Mouse (Mus musculus) heart, embryonic 10.5 days (tissue): Measurements from ENCODE around the gene Chst11. TPM values are rescaled to one million over a fixed set of nuclear protein-coding genes. Genes with fewer than 3 reads are reported as not detected.
"Not testable (repeated sequence)": the region's sequence is repeated elsewhere in the genome, so short reads cannot be mapped to it uniquely, and the experiment has no call there.

Experiments
- DNase-seq: peaks from one replicate; pipeline ENCODE4 v3.0.0-alpha.2; 2017; ENCODE audit warnings: low spot score
- H3K27ac ChIP-seq: fragments of 300-500 bp; sonication (generic); 2 replicates; pipeline ENCODE4 v1.5.1; 2016; ENCODE audit warnings: mild to moderate bottlenecking
- H3K27me3 ChIP-seq: fragments of 300-500 bp; sonication (generic); 2 replicates; pipeline ENCODE4 v1.6.1; 2016; ENCODE audit warnings: mild to moderate bottlenecking; ENCODE audit not compliant: poor library complexity, insufficient read depth, severe bottlenecking
- H3K36me3 ChIP-seq: fragments of 300-500 bp; sonication (generic); 2 replicates; pipeline ENCODE4 v1.6.1; 2016; ENCODE audit warnings: mild to moderate bottlenecking, moderate library complexity
- H3K4me1 ChIP-seq: fragments of 300-500 bp; sonication (generic); 2 replicates; pipeline ENCODE4 v1.6.1; 2016; ENCODE audit warnings: mild to moderate bottlenecking
- H3K4me3 ChIP-seq: fragments of 300-500 bp; sonication (generic); 2 replicates; pipeline ENCODE4 v1.5.1; 2016; ENCODE audit warnings: mild to moderate bottlenecking, moderate library complexity
- H3K9me3 ChIP-seq: fragments of 300-500 bp; sonication (generic); 2 replicates; pipeline ENCODE4 v1.6.1; 2016; ENCODE audit warnings: mild to moderate bottlenecking, moderate library complexity
- WGBS: fragments of 180-500 bp; shearing (Covaris S2); methylation state at CpG from one replicate; pipeline ENCODE4 v1.1.7; 2016; 5-methylcytosine and 5-hydroxymethylcytosine counted together
- polyA plus RNA-seq: library from polyadenylated mRNA; unstranded; fragments of >200 nt; fragmentation: Nextera tagmentation; extraction: Ambion mirVana; gene quantifications from 2 replicates; pipeline ENCODE4 v1.2.1, GENCODE M21; 2016

Gene Chst11
- polyA plus RNA-seq, 1 experiment from 2014 or later = 1.2 TPM

DNA sequence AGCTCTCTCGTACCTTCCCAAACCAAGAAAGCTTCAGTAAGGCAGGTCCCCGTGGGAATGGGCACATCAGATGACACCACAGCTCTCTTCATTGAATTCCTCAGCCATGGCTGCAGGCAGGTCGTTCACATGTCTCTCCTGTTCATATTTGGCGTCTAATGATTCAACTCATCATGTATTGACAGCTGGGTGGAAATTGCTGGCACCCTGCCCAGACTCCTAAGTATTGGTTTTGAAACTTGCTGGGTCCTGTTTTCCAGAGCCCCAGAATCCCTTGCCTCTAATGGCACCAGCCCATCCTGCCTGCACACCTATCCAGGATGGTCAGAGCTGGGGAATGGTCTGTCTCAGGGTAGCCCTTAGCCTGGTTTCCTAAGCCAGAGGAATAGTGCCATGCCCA lies 127.0 kb downstream of the Chst11 start:
- Histone ChIP-seq H3K27me3 (0 out of 2 replicates have a peak, but pooled peaks cover 5% of the 10 kb centered on the region), H3K27ac (no peak overlapping the region), H3K4me3 (no peak overlapping the region), H3K36me3 (no peaks in the 10 kb centered on the region), H3K4me1 (peaks cover 51% of the 10 kb centered on the region), H3K9me3 (no peaks in the 10 kb centered on the region)
- no peak for DNase-seq
- 87% methylated on average over 4 of the region's 4 CpGs for WGBS

GRCm38 (mm10) chr10:83114564-83114963 lies 129.3 kb downstream of the Chst11 start:
- 0 out of 2 replicates have a peak, but pooled peaks cover 5% of the 10 kb centered on the region for H3K27me3 ChIP-seq

GRCm38 (mm10) chr10:83116889-83117288 lies 131.6 kb downstream of the Chst11 start:
- Histone ChIP-seq H3K4me1 (peaks cover 63% of the 10 kb centered on the region), H3K9me3 (no peaks in the 10 kb centered on the region), H3K27ac (peak overlapping the region; percentile 56; the same call in 1 of the 2 replicates), H3K36me3 (no peaks in the 10 kb centered on the region), H3K4me3 (no peak overlapping the region), H3K27me3 (0 out of 2 replicates have a peak, but pooled peaks cover 5% of the 10 kb centered on the region)
- WGBS = 19% methylated on average over 11 of the region's 11 CpGs
- no peak for DNase-seq

More at GRCm38 (mm10) chr10:83114564-83114963, 129.3 kb downstream of the Chst11 start:
- Histone ChIP-seq H3K4me3 (no peak overlapping the region), H3K4me1 (peaks cover 53% of the 10 kb centered on the region), H3K9me3 (no peaks in the 10 kb centered on the region), H3K36me3 (no peaks in the 10 kb centered on the region), H3K27ac (peak overlapping the region; percentile 11; the same call in 1 of the 2 replicates)
- no peak for DNase-seq
- 81% methylated on average over 5 of the region's 5 CpGs for WGBS

GRCm38 (mm10) chr10:83117851-83118250 lies 132.6 kb downstream of the Chst11 start:
- Histone ChIP-seq H3K9me3 (no peaks in the 10 kb centered on the region), H3K27me3 (0 out of 2 replicates have a peak, but pooled peaks cover 5% of the 10 kb centered on the region), H3K36me3 (no peaks in the 10 kb centered on the region), H3K4me3 (no peak overlapping the region), H3K27ac (no peak overlapping the region; the same call in 1 of the 2 replicates), H3K4me1 (peaks cover 61% of the 10 kb centered on the region)
- 87% methylated on average over 6 of the region's 6 CpGs for WGBS
- DNase-seq = no peak

DNA sequence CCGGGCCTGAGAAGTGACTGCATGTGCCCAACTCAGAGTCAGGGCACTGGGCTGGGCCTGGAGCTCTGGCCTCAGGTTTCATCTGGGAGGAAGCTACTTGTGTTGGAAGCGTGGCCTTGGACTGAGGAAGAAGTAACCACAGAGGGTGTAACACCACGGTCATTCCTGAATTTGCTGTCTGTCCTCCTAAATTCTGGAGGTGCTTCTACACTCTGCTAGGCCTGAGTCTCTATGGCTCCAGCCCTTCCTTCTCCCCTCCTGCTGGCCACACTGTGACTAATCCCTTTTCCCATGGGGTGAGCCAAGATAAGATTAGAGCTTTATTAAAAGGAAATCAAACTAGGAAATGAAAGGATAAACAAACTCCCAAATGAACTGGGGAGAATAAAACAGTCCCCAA lies 133.3 kb downstream of the Chst11 start:
- 53% methylated on average over 3 of the region's 3 CpGs for WGBS
- Histone ChIP-seq H3K27ac (0 out of 2 replicates have a peak overlapping the region, but pooled peaks have one; percentile 0), H3K4me1 (peaks cover 57% of the 10 kb centered on the region)

DNA sequence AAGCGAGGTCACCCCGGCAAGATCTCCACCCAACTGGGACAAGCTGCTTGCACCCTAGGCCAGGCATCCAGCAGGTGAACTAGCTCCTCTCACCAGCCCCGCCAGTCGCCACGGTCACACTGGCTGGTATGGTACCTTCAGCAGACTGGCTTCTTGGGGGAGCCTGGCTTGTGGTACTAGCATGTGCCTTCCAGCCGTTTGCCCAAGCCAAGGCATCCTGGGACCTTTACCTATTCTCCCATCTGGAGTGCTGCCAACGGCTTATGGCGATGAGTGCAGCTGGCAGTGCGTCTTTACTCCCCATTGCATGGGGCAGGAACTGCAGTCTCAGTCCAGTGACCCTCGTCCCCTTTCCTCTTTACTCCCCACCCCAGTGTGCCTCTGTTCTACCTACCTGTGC lies 133.7 kb downstream of the Chst11 start:
- no peaks in the 10 kb centered on the region for H3K9me3 ChIP-seq
- H3K27ac ChIP-seq = 0 out of 2 replicates have a peak overlapping the region, but pooled peaks have one; percentile 0
- peaks cover 57% of the 10 kb centered on the region for H3K4me1 ChIP-seq
- no peak overlapping the region for H3K4me3 ChIP-seq
- DNase-seq = no peak
- H3K27me3 ChIP-seq = 0 out of 2 replicates have a peak, but pooled peaks cover 5% of the 10 kb centered on the region
- no peaks in the 10 kb centered on the region for H3K36me3 ChIP-seq
- 74% methylated on average over 10 of the region's 10 CpGs for WGBS

More for the DNA sequence above, 133.3 kb downstream of the Chst11 start:
- no peak for DNase-seq
- Histone ChIP-seq H3K36me3 (no peaks in the 10 kb centered on the region), H3K9me3 (no peaks in the 10 kb centered on the region), H3K27me3 (0 out of 2 replicates have a peak, but pooled peaks cover 5% of the 10 kb centered on the region), H3K4me3 (no peak overlapping the region)

DNA sequence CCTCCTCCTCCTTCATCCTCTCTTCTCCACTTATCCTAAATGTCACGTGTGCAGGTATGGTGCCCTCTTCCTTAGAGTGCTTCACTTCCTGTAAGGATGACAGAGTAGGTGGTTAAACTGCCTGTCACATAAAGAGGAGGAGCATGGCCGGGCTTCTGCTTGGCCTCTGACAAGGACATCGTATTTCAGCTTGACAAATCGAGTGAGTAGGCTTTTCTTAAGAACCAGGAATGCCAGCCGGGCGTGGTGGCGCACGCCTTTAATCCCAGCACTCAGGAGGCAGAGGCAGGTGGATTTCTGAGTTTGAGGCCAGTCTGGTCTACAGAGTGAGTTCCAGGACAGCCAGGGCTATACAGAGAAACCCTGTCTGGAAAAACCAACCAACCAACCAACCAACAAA lies 134.2 kb downstream of the Chst11 start:
- 82% methylated on average over 8 of the region's 8 CpGs for WGBS
- not testable (repeated sequence) for H3K27ac ChIP-seq, H3K36me3 ChIP-seq, H3K9me3 ChIP-seq, H3K4me3 ChIP-seq, H3K27me3 ChIP-seq, DNase-seq
- H3K4me1 ChIP-seq = peaks cover 56% of the 10 kb centered on the region

- H3K27me3 ChIP-seq = no peaks in the 10 kb centered on the region
- 38% methylated on average over 9 of the region's 9 CpGs for WGBS
These were observed 134.6 kb downstream of the Chst11 start for GRCm38 (mm10) chr10:83119909-83120308.

GRCm38 (mm10) chr10:83120938-83121337 lies 135.6 kb downstream of the Chst11 start:
- H3K9me3 ChIP-seq = no peaks in the 10 kb centered on the region
- peaks cover 44% of the 10 kb centered on the region for H3K4me1 ChIP-seq
- no peaks in the 10 kb centered on the region for H3K36me3 ChIP-seq
- H3K4me3 ChIP-seq = no peak overlapping the region
- no peak for DNase-seq
- no peak overlapping the region for H3K27ac ChIP-seq
- 67% methylated on average over 4 of the region's 4 CpGs for WGBS
- no peaks in the 10 kb centered on the region for H3K27me3 ChIP-seq

More at GRCm38 (mm10) chr10:83119909-83120308, 134.6 kb downstream of the Chst11 start:
- Histone ChIP-seq H3K9me3 (no peaks in the 10 kb centered on the region), H3K4me3 (no peak overlapping the region), H3K27ac (no peak overlapping the region), H3K4me1 (peaks cover 52% of the 10 kb centered on the region), H3K36me3 (no peaks in the 10 kb centered on the region)
- no peak for DNase-seq

DNA sequence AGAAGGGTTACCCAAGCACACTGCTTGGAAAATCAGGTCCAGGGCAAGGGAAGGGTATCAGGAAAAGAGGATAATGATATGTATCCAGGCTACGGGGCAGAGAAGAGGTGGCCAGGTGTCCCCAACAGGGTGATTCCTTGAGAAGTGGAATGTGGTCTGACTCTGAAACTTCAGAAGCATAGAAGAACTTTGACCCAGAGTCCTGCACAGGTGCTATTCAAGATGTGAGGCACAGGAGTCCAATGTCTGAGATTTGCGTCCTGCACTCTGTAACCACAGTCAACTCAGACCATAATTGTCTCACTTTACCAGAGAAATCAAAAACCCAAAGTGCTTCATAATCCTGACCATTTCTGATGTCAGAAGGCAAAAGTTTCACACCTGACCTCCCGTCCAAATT lies 139.3 kb downstream of the Chst11 start:
- H3K27me3 ChIP-seq = no peaks in the 10 kb centered on the region
- H3K9me3 ChIP-seq = no peaks in the 10 kb centered on the region
- no peak for DNase-seq
- H3K36me3 ChIP-seq = no peaks in the 10 kb centered on the region
- H3K27ac ChIP-seq = no peak overlapping the region
- 86% methylated on average over 3 of the region's 3 CpGs for WGBS
- H3K4me3 ChIP-seq = no peak overlapping the region
- H3K4me1 ChIP-seq = peaks cover 27% of the 10 kb centered on the region

DNA sequence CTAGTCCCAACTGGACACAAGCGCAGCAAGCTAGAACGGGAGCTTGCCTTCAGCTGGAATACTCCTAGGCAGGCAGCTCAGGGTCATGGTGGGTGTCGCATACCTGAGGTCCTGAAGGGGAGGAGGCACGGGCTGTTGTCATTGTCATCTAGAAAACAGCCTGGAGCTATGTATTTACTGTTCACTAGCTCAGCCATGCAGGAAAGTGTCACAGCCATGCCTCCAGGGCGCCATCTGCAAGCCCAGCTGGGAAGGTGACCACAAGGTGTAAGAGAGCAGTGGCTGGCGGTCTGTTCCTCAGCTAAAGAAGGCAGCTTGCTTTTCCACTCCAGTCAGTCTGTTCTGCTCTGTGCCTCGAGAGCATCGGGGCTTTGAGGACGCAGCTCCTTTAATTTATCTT lies 141.1 kb downstream of the Chst11 start:
- Histone ChIP-seq H3K4me1 (peaks cover 24% of the 10 kb centered on the region), H3K9me3 (no peaks in the 10 kb centered on the region), H3K27me3 (no peaks in the 10 kb centered on the region), H3K4me3 (no peak overlapping the region), H3K27ac (no peak overlapping the region), H3K36me3 (no peaks in the 10 kb centered on the region)
- WGBS = 70% methylated on average over 9 of the region's 9 CpGs
- no peak for DNase-seq

GRCm38 (mm10) chr10:83128435-83128834 lies 143.1 kb downstream of the Chst11 start:
- Histone ChIP-seq H3K27ac (no peak overlapping the region), H3K27me3 (peaks cover 11% of the 10 kb centered on the region; the same call in 1 of the 2 replicates), H3K9me3 (no peaks in the 10 kb centered on the region), H3K4me3 (no peak overlapping the region), H3K36me3 (no peaks in the 10 kb centered on the region), H3K4me1 (peaks cover 24% of the 10 kb centered on the region)
- WGBS = 59% methylated on average over 8 of the region's 8 CpGs
- DNase-seq = no peak

- Histone ChIP-seq H3K27ac (no peak overlapping the region), H3K36me3 (no peaks in the 10 kb centered on the region), H3K9me3 (no peaks in the 10 kb centered on the region), H3K4me1 (peaks cover 27% of the 10 kb centered on the region), H3K4me3 (no peak overlapping the region), H3K27me3 (peaks cover 12% of the 10 kb centered on the region; the same call in 1 of the 2 replicates)
- DNase-seq = no peak
- WGBS = 81% methylated on average over 8 of the region's 8 CpGs
These were observed 144.4 kb downstream of the Chst11 start for GRCm38 (mm10) chr10:83129624-83130218.
